Mouse (Mus musculus) 3134 (cell line): ENCODE data around the gene Eefsec.

ENCODE experiments used
- DNase-seq: peaks from one replicate; pipeline ENCODE4 v3.0.0-alpha.2; 2011; ENCODE audit warnings: low spot score; ENCODE audit not compliant: insufficient read length; ENCODE audit errors: extremely low read depth

Eefsec gene

DNA sequence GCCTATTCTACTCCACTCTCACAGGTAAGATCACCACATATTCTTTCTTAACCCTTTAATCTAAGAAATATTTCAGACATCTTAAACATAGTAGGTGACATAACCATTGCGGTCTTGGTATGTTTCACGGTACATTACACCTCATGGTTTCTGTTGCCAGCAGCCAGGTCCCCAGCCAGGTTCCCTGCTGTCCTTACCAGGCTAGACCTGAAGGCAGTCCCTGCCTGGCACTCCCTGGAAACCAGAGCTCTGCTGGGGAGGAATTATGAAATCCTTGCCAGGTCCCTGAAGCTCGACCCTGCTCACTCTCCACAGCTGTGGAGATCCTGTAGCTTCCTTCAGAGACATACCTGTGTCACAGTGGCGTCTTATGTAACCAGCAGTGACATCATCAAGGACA, 230.1 kb downstream of the Eefsec start:
- DNase-seq, result no peak

DNA sequence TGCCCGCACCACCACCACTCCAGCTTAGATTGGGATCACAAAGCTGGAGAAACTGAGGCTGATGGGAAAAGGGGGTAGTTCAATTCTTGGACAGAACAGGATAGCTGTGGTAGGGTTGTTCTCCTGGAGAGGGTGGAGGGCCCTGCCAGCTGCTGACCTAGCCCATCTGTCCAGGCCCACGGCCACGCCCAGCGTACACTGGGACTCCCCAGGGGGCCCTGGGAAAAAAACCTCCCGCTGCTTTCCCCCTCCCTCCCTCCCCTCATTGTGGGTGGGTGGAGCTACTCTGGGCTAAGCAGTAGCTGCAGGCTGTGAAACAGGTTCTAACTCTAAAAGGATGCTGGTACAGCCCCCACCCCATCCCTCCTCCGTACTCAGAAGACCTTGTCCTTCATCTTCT, 230.5 kb downstream of the Eefsec start:
- DNase-seq, result no peak

DNA sequence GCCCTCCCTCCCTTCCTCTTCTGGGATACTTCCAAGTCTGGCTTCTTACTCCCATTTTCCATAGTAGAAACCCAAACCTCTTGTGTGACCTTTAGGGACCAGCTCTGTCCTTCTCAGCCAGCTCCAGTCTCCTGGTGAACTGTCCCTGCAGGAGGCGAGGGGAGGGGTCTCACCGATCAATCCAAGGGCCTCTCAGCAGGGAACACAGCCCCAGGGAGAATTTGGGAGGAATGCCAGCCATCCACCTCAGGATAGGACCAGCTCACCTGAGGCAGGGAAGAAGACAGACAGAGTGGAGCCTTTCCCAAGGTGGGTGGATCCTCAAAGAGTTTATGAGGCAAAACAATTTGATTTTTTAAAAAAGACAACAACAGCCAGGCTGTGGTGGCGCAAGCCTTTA, 236.2 kb downstream of the Eefsec start:
- DNase-seq, result no peak

DNA sequence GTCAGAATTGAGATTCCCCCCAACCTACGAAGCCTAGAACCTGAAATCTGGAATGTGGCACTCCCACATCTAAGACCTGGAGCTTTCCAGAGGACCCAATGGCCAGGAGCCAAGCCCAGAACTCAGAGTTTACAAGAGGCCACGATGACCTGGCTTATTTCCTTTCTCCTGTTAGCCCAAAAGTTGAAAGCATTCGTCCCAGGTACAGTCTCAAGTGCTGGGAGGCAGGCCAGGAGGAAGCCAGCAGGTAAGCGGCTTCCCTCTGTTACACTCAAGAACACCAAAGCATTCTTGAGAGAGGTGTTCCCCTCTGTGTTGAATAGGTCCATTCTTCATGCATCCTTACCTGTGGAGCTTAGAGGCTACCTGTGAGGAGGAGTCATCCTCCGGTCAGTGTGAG, 236.9 kb downstream of the Eefsec start:
- no peak for DNase-seq

DNA sequence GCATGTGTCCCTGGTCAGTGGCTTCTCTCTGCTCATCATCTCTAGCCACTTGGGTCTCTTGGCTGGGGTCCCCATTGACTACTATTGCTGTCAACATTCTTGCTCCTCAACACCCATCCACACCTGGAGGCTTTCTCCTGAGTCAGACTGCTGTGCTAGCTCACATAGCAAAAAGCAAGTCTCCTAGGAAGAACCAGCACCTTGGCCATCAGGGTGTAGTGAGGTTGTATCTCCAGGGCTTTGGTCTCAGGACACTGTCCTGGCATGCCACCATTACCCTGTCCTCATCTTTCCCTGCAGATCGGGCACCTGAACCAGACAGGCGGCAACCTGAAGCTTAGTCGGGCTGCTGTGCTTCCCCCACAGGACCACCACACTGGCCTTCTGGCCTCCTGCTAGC, 238.0 kb downstream of the Eefsec start:
- DNase-seq, result no peak

DNA sequence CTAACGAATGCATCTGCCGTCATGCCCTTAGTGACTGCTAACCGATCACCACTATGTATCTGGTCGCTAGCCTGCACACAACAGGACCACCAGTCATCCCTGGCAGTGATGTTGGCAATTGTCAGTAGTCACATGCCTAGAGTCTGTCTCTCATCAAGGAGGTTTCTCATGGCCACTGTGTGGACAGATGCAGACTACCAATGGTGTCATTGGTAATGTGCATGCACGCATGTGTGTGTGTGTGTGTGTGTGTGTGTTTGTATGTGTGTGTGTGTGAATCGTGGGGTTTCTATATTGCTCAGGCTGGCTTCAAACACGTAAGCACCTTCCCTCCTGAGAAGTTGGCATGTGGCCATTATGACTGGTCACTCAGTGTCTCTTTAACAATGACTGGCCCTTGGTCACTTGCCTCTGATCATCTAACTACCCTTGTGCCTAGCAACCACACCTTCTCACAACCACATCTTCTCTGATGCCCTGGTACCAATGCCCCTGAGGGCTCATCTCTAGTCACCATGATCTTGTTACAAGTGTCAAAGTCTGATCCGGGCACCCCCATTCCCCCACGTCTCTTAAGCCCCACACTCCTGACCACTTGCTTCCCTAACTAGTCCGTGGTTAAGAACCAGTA, 238.8 kb downstream of the Eefsec start:
- no peak for DNase-seq
